In the genomic region with DNA sequence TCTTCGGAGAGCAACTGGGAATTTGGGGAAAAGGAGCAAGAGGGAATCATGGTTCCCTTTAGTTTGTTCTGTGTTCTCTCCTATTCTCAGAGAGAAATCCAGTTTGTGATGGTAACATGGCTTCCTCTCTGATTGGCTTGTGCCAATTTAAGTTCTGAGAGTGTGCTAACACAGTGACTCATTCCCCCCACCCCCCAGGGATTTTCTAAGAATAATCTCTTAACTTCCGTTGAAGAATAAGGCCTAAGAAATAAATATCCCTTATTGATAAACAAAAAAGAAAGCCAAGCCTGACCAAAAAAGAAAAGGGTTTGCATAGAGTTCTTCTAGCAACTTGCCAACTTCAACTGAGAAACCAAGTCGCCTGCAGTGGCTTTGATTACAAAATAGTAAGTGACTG, we compare ENCODE assay signal across 31 mouse cellular contexts.
DNase-seq lines count a peak whose midpoint lies in the region; ATAC-seq and TF ChIP-seq lines count a peak whose summit lies in the region.
"Had no signal": no experiment of that assay in that cellular context is flagged by ENCODE, and none has a peak within 500 bp of the region (broad histone marks: within the 10 kb centered on the region; RNA-seq: fewer than 3 reads in every experiment).

No protein-coding gene starts in this region.

- no peak overlapping the region for H3K9ac ChIP-seq in lung, postnatal 0 days (replicated peaks; ENCODE audit: low read depth)
- H3K9ac ChIP-seq: embryonic facial prominence, embryonic 13.5 days; forebrain, embryonic 12.5 days; forebrain, embryonic 15.5 days; heart, embryonic 15.5 days; hindbrain, embryonic 13.5 days had no signal

- WGBS in lung, postnatal 0 days = 65% methylated on average over 3 of the region's 3 CpGs

- H3K9me3 ChIP-seq in lung, postnatal 0 days (ENCODE audit: low read length) = no peaks in the 10 kb centered on the region
- H3K9me3 ChIP-seq: embryonic facial prominence, embryonic 10.5 days; embryonic facial prominence, embryonic 13.5 days; forebrain, embryonic 12.5 days; forebrain, embryonic 15.5 days; heart, embryonic 15.5 days; hindbrain, embryonic 10.5 days; hindbrain, embryonic 13.5 days had no signal

- no peak overlapping the region for H3K4me2 ChIP-seq in lung, postnatal 0 days (replicated peaks; ENCODE audit: low read depth, low read length)
- H3K4me2 ChIP-seq: embryonic facial prominence, embryonic 13.5 days; forebrain, embryonic 12.5 days; forebrain, embryonic 15.5 days; heart, embryonic 11.5 days; heart, embryonic 15.5 days; hindbrain, embryonic 13.5 days had no signal

- H3K4me3 ChIP-seq in lung, postnatal 0 days (ENCODE audit: low read depth, low read length) = no peak overlapping the region
- H3K4me3 ChIP-seq in layer of hippocampus, adult 2 months = no peak overlapping the region
- H3K4me3 ChIP-seq: embryonic facial prominence, embryonic 10.5 days; embryonic facial prominence, embryonic 13.5 days; erythroblast, embryonic 14.5 days; forebrain, embryonic 12.5 days; forebrain, embryonic 15.5 days; heart, adult 2 months; heart, embryonic 15.5 days; hindbrain, embryonic 10.5 days; hindbrain, embryonic 13.5 days had no signal

- TF ChIP-seq EP300 in lung, postnatal 0 days (IDR thresholded peaks at IDR 0.05) = no peak

- no peak for ATAC-seq in lung, postnatal 0 days
- ATAC-seq in CD4-positive, CD25-positive, alpha-beta regulatory T cell, adult 4 months = peak; percentile 47
- ATAC-seq: activated CD4-positive, CD25-positive, alpha-beta regulatory T cell, adult 4 months; forebrain, embryonic 15.5 days; hindbrain, embryonic 16.5 days; inflammation-experienced regulatory T-cells, adult 6 months had no signal

- H3K4me1 ChIP-seq in lung, postnatal 0 days (ENCODE audit: insufficient read depth, low read depth, low read length) = peaks cover 7% of the 10 kb centered on the region; the same call in 1 of the 2 replicates
- H3K4me1 ChIP-seq: embryonic facial prominence, embryonic 13.5 days; forebrain, embryonic 12.5 days; forebrain, embryonic 15.5 days; heart, embryonic 15.5 days had no signal

- no peak for TF ChIP-seq CTCF in lung, postnatal 0 days (IDR thresholded peaks at IDR 0.05)
- no peak for TF ChIP-seq CTCF in layer of hippocampus, adult 2 months (conservative IDR thresholded peaks at IDR 0.05)

- peak; percentile 49 for DNase-seq in lung, postnatal 10 days
- no peak for DNase-seq in lung, postnatal 0 days (ENCODE audit: low spot score)
- DNase-seq in 416B (ENCODE audit: low read depth) (peak; percentile 14), adipocyte (ENCODE audit: low spot score) (peak; percentile 27)
- DNase-seq in adrenal gland, adult (ENCODE audit: inconsistent age in 2 of 2, low spot score in 1 of 2) = no peak
- DNase-seq in layer of hippocampus, adult 2 months (ENCODE audit: low spot score in 2 of 2) = no peak
- DNase-seq in spleen, adult 12 weeks (ENCODE audit: low spot score) = no peak
- DNase-seq: adrenal gland, adult 2 months; adrenal gland, postnatal 14 days; cerebellum, adult 11 months; cerebellum, adult 2 months; cerebellum, postnatal 10 days; cerebellum, postnatal 36 days; embryo, embryonic 11 days; gastrocnemius, postnatal 25 days; heart, adult 2 months; heart, postnatal 10 days; heart, postnatal 36 days had no signal

- H3K36me3 ChIP-seq in lung, postnatal 0 days (ENCODE audit: insufficient read depth, low read length) = no peaks in the 10 kb centered on the region
- H3K36me3 ChIP-seq: embryonic facial prominence, embryonic 10.5 days; embryonic facial prominence, embryonic 13.5 days; forebrain, embryonic 12.5 days; forebrain, embryonic 15.5 days; heart, embryonic 15.5 days; hindbrain, embryonic 10.5 days; hindbrain, embryonic 13.5 days had no signal

- H3K27ac ChIP-seq in lung, postnatal 0 days (ENCODE audit: low read length) = no peak overlapping the region
- H3K27ac ChIP-seq in layer of hippocampus, adult 2 months = no peak overlapping the region
- H3K27ac ChIP-seq: embryonic facial prominence, embryonic 10.5 days; embryonic facial prominence, embryonic 13.5 days; forebrain, embryonic 12.5 days; forebrain, embryonic 15.5 days; heart, adult 2 months; heart, embryonic 15.5 days; hindbrain, embryonic 10.5 days; hindbrain, embryonic 13.5 days had no signal

- H3K27me3 ChIP-seq in lung, postnatal 0 days (replicated peaks; ENCODE audit: insufficient read depth, low read length) = no peaks in the 10 kb centered on the region
- H3K27me3 ChIP-seq: embryonic facial prominence, embryonic 13.5 days; forebrain, embryonic 12.5 days; forebrain, embryonic 15.5 days; hindbrain, embryonic 13.5 days had no signal

Comparison
In these comparisons a context has a peak if more than half of its experiments do, and no peak if none do; other contexts are left out.
1. DNase-seq: peak in lung, postnatal 10 days (single experiment), 416B (single experiment) and adipocyte (single experiment); none in lung, postnatal 0 days (single experiment), adrenal gland, adult (0 of 2), layer of hippocampus, adult 2 months (0 of 2) and spleen, adult 12 weeks (single experiment).